Mouse (Mus musculus): ENCODE results near the gene Msh4. TPM values are rescaled to one million over a fixed set of nuclear protein-coding genes. Genes with fewer than 3 reads are reported as not detected.
A peak's percentile ranks its signal among the peaks of the same experiment; 100 is the strongest.

Gene Msh4
- polyA plus RNA-seq, 1 experiment from 2014 or later: 0.07 TPM

GRCm38 (mm10) chr3:153901904-153902303 is 4.0 kb downstream of the Msh4 start:
- Histone ChIP-seq H3K36me3 (ENCODE audit: control insufficient read depth, insufficient read depth, low read length) (peaks cover 17% of the 10 kb centered on the region), H3K27me3 (replicated peaks; ENCODE audit: control insufficient read depth, insufficient read depth, low read length) (no peaks in the 10 kb centered on the region), H3K4me2 (ENCODE audit: low read depth, low read length) (no peak overlapping the region), H3K27ac (ENCODE audit: low read length) (no peak overlapping the region), H3K4me3 (ENCODE audit: low read length) (no peak overlapping the region), H3K4me1 (ENCODE audit: control insufficient read depth, insufficient read depth, low read length) (no peaks in the 10 kb centered on the region), H3K9ac (ENCODE audit: low read depth, low read length) (no peak overlapping the region), H3K9me3 (ENCODE audit: control insufficient read depth, low read length) (no peaks in the 10 kb centered on the region)
- ATAC-seq: peak; percentile 62
- 59% methylated on average over 1 of the region's 1 CpGs for WGBS

GRCm38 (mm10) chr3:153897216-153897615 is 8.7 kb downstream of the Msh4 start:
- Histone ChIP-seq H3K4me2 (ENCODE audit: low read depth, low read length) (no peak overlapping the region), H3K27me3 (replicated peaks; ENCODE audit: control insufficient read depth, insufficient read depth, low read length) (no peaks in the 10 kb centered on the region), H3K27ac (ENCODE audit: low read length) (no peak overlapping the region), H3K4me3 (ENCODE audit: low read length) (no peak overlapping the region), H3K36me3 (ENCODE audit: control insufficient read depth, insufficient read depth, low read length) (no peaks in the 10 kb centered on the region), H3K4me1 (ENCODE audit: control insufficient read depth, insufficient read depth, low read length) (no peaks in the 10 kb centered on the region), H3K9me3 (ENCODE audit: control insufficient read depth, low read length) (no peaks in the 10 kb centered on the region), H3K9ac (ENCODE audit: low read depth, low read length) (no peak overlapping the region)
- ATAC-seq: no peak
- 65% methylated on average over 6 of the region's 6 CpGs for WGBS

DNA sequence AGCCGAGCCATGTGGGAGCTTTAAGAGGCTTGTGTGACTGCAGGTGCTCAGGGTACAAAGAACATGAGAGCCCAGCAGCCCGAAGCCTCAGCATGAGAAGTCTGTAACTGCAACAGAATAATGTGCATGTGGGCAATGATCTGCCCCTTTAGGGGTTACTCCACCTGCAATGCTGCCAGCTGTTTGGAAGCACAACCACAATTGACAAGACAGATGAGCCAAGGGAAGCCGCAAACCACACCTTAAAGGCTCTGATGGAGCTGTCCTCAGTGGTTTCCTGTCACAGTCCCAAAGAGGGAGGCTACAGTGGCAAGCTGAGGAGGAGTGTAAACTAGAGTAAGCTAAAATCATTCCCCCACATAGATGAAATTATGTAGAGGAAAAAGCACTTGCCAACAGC is 10.5 kb downstream of the Msh4 start:
- Histone ChIP-seq H3K36me3 (ENCODE audit: control insufficient read depth, insufficient read depth, low read length) (no peaks in the 10 kb centered on the region), H3K4me2 (ENCODE audit: low read depth, low read length) (no peak overlapping the region), H3K4me3 (ENCODE audit: low read length) (no peak overlapping the region), H3K27me3 (replicated peaks; ENCODE audit: control insufficient read depth, insufficient read depth, low read length) (no peaks in the 10 kb centered on the region), H3K9ac (ENCODE audit: low read depth, low read length) (no peak overlapping the region; the same call in 1 of the 2 replicates), H3K27ac (ENCODE audit: low read length) (no peak overlapping the region), H3K9me3 (ENCODE audit: control insufficient read depth, low read length) (no peaks in the 10 kb centered on the region), H3K4me1 (ENCODE audit: control insufficient read depth, insufficient read depth, low read length) (no peaks in the 10 kb centered on the region)
- WGBS: 80% methylated on average over 3 of the region's 3 CpGs
- no peak for ATAC-seq

- Histone ChIP-seq H3K27me3 (replicated peaks; ENCODE audit: control insufficient read depth, insufficient read depth, low read length) (no peaks in the 10 kb centered on the region), H3K27ac (ENCODE audit: low read length) (no peak overlapping the region), H3K9me3 (ENCODE audit: control insufficient read depth, low read length) (no peaks in the 10 kb centered on the region), H3K4me3 (ENCODE audit: low read length) (no peak overlapping the region), H3K36me3 (ENCODE audit: control insufficient read depth, insufficient read depth, low read length) (no peaks in the 10 kb centered on the region), H3K4me2 (ENCODE audit: low read depth, low read length) (no peak overlapping the region), H3K9ac (ENCODE audit: low read depth, low read length) (no peak overlapping the region), H3K4me1 (ENCODE audit: control insufficient read depth, insufficient read depth, low read length) (no peaks in the 10 kb centered on the region)
- 72% methylated on average over 7 of the region's 8 CpGs for WGBS
- ATAC-seq: no peak
Measured at GRCm38 (mm10) chr3:153889188-153889781, 16.7 kb downstream of the Msh4 start.

DNA sequence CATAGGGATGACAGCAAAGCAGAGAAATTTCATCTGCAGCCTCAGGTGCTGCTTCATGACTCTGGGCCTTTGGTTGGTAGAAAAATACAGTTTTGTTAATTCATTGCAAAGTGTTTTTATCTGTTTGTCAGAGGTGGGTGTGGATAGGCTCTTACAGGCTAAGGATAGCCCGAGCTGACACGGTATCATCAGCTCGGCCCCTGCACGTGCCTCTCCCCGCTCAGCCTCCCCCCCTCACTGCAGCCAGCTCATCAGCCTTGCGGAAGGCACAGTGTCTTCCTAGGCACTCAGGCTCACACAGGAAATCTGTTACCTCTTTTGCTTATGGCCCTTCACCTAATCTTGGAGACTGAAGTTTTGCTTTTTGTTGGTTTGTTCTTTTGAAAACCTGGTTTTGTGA is 17.8 kb downstream of the Msh4 start:
- no peaks in the 10 kb centered on the region for H3K4me1 ChIP-seq (ENCODE audit: control insufficient read depth, insufficient read depth, low read length)
- H3K27me3 ChIP-seq (replicated peaks; ENCODE audit: control insufficient read depth, insufficient read depth, low read length): no peaks in the 10 kb centered on the region
- WGBS: 59% methylated on average over 6 of the region's 6 CpGs
- ATAC-seq: no peak
- no peak overlapping the region for H3K4me3 ChIP-seq (ENCODE audit: low read length)
- no peak overlapping the region for H3K27ac ChIP-seq (ENCODE audit: low read length)
- no peak overlapping the region for H3K9ac ChIP-seq (ENCODE audit: low read depth, low read length)
- no peak overlapping the region for H3K4me2 ChIP-seq (ENCODE audit: low read depth, low read length)
- no peaks in the 10 kb centered on the region for H3K9me3 ChIP-seq (ENCODE audit: control insufficient read depth, low read length)
- no peaks in the 10 kb centered on the region for H3K36me3 ChIP-seq (ENCODE audit: control insufficient read depth, insufficient read depth, low read length)

- Histone ChIP-seq H3K9me3 (ENCODE audit: control insufficient read depth, low read length) (no peaks in the 10 kb centered on the region), H3K36me3 (ENCODE audit: control insufficient read depth, insufficient read depth, low read length) (no peaks in the 10 kb centered on the region), H3K4me3 (ENCODE audit: low read length) (no peak overlapping the region), H3K27ac (ENCODE audit: low read length) (no peak overlapping the region), H3K4me2 (ENCODE audit: low read depth, low read length) (no peak overlapping the region), H3K4me1 (ENCODE audit: control insufficient read depth, insufficient read depth, low read length) (no peaks in the 10 kb centered on the region), H3K27me3 (replicated peaks; ENCODE audit: control insufficient read depth, insufficient read depth, low read length) (no peaks in the 10 kb centered on the region), H3K9ac (ENCODE audit: low read depth, low read length) (no peak overlapping the region)
- no peak for ATAC-seq
Measured at GRCm38 (mm10) chr3:153886296-153886695, 19.6 kb downstream of the Msh4 start.

DNA sequence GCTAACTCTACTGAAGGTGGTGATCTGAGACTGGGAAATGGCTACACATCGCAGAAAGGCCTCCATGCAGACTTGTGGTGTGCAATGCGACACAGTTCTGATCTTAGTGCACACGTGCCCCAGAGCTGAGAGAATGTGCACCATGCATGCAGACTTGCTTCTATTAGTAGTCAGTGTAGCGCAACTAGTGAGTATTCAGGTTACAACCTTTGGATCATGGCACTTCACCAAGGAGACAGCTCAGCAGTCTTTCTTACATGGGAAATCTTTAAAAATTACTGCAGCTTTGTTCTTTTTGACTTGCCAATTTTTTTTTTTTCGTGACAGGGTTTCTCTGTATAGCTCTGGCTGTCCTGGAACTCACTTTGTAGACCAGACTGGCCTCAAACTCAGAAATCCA is 34.5 kb downstream of the Msh4 start:
- no peaks in the 10 kb centered on the region for H3K4me1 ChIP-seq (ENCODE audit: control insufficient read depth, insufficient read depth, low read length)
- no peak overlapping the region for H3K27ac ChIP-seq (ENCODE audit: low read length)
- H3K27me3 ChIP-seq (replicated peaks; ENCODE audit: control insufficient read depth, insufficient read depth, low read length): no peaks in the 10 kb centered on the region
- no peak overlapping the region for H3K4me3 ChIP-seq (ENCODE audit: low read length)
- ATAC-seq: no peak
- no peaks in the 10 kb centered on the region for H3K36me3 ChIP-seq (ENCODE audit: control insufficient read depth, insufficient read depth, low read length)
- 88% methylated on average over 5 of the region's 5 CpGs for WGBS
- no peak overlapping the region for H3K4me2 ChIP-seq (ENCODE audit: low read depth, low read length)
- H3K9me3 ChIP-seq (ENCODE audit: control insufficient read depth, low read length): no peaks in the 10 kb centered on the region
- no peak overlapping the region for H3K9ac ChIP-seq (ENCODE audit: low read depth, low read length)

- Histone ChIP-seq H3K4me2 (ENCODE audit: low read depth, low read length) (no peak overlapping the region), H3K27me3 (replicated peaks; ENCODE audit: control insufficient read depth, insufficient read depth, low read length) (no peaks in the 10 kb centered on the region), H3K36me3 (ENCODE audit: control insufficient read depth, insufficient read depth, low read length) (no peaks in the 10 kb centered on the region), H3K9me3 (ENCODE audit: control insufficient read depth, low read length) (no peaks in the 10 kb centered on the region), H3K4me3 (ENCODE audit: low read length) (no peak overlapping the region), H3K9ac (ENCODE audit: low read depth, low read length) (no peak overlapping the region), H3K27ac (ENCODE audit: low read length) (no peak overlapping the region), H3K4me1 (ENCODE audit: control insufficient read depth, insufficient read depth, low read length) (no peaks in the 10 kb centered on the region)
- 65% methylated on average over 14 of the region's 14 CpGs for WGBS
- no peak for ATAC-seq
Measured at GRCm38 (mm10) chr3:153867149-153868136, 38.5 kb downstream of the Msh4 start.

DNA sequence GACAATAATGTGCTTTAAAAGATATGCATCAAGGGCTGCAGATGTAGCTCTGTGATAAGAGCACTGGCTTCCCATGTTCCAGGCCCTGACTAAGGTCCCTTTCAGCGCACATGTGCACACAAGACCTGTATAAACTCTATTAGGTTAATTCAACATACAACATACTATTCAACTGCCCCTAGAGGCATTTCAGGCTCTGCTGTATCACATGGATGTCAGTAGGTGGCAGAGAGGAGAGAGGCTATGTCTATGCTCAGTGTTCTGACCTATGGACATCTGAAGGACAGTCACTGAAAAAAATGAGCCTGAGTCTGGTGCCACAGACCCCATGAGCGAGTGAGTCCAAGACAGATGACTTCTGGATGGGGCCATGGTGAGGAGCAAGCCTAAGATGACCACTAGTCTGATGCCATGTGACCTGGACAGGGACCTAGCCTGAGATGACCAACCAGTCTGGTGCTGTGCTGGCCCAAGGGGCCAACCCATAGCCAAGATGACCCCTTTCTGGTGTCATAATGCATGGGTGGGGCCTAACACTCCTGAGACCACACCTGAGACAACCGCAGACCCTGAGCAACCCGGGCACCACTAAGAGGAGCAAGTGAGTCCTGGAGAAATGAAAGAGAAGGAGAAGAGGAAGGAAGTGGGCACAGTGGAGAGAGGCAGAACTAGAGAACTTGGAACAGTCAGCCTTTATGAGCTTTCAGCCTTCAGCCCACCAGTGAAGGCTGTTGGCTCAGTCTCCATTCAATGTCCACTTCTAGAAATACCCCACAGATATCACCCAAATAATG is 41.1 kb downstream of the Msh4 start:
- no peaks in the 10 kb centered on the region for H3K27me3 ChIP-seq (replicated peaks; ENCODE audit: control insufficient read depth, insufficient read depth, low read length)
- no peaks in the 10 kb centered on the region for H3K36me3 ChIP-seq (ENCODE audit: control insufficient read depth, insufficient read depth, low read length)
- H3K4me1 ChIP-seq (ENCODE audit: control insufficient read depth, insufficient read depth, low read length): no peaks in the 10 kb centered on the region
- ATAC-seq: no peak
- H3K27ac ChIP-seq (ENCODE audit: low read length): no peak overlapping the region
- no peaks in the 10 kb centered on the region for H3K9me3 ChIP-seq (ENCODE audit: control insufficient read depth, low read length)
- no peak overlapping the region for H3K4me3 ChIP-seq (ENCODE audit: low read length)
- 86% methylated on average over 4 of the region's 4 CpGs for WGBS
- H3K4me2 ChIP-seq (ENCODE audit: low read depth, low read length): no peak overlapping the region
- H3K9ac ChIP-seq (ENCODE audit: low read depth, low read length): no peak overlapping the region

All from intestine, embryonic 16.5 days (tissue).